Mouse (Mus musculus) spleen, adult 18-20 months (tissue): ENCODE data around the gene 2310039H08Rik.

Experiments
- DNase-seq, 2 experiments: peaks; one replicate each; pipeline ENCODE4 v3.0.0; 2022; ENCODE audit warnings: mixed read lengths in 2 of 2

2310039H08Rik gene

DNA sequence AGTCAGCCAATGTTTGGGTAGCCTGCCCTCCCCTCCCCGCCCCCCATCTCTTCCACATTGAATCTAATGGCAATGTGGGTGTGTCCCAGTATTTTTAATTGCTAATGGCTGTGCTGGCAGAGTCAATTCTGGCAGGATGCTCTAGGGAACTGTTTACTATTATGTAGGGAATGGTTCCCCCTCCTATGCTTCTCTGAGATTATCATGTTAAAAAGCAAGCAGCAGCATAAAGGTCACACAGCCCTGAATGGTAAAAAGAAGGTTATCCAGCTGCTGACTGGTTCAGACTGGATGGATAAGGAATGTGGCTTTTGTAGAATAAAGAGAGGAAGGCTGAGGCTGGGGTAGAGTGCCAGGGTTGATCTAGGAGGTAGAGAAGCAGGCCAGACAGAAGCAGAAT lies 40.0 kb downstream of the 2310039H08Rik start:
- no peak for DNase-seq

DNA sequence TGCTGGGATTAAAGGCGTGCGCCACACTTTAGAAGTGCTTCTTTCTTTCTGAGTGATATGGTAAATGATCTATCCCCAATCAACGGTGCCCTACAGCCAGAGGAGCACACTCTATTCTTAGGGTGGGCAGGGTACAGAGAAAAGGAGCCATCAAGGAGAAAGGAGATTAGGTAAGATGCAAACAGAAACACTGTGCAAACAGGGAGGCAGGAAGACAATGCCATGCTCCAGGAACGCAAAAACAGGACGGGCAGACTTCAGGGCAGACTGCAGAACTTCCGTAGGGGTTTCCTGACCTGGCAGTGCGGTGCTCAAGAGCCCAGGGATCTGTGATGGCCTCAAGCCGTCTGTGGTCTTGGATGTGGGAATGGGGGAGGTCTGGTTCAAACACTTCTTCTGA lies 41.2 kb downstream of the 2310039H08Rik start:
- no peak for DNase-seq

DNA sequence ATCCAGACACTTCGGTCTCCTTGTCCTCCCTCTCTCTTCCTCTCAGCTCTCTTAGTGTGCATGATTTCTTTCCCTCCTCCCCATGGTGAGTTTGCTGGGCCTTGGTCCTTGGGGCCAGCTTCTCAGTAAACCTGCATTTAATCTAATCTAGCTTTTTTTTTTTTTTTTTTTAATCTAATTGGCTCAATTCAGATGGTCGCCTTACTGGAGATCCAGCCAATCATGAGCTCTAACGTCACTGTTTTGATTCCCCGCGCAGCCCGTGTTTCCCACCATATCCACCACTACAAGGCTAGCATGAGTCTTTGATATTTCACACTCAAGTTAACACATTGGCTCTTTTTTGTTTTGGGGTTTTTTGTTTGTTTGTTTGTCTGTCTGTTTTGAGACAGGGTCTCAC lies 42.1 kb downstream of the 2310039H08Rik start:
- DNase-seq: no peak

DNA sequence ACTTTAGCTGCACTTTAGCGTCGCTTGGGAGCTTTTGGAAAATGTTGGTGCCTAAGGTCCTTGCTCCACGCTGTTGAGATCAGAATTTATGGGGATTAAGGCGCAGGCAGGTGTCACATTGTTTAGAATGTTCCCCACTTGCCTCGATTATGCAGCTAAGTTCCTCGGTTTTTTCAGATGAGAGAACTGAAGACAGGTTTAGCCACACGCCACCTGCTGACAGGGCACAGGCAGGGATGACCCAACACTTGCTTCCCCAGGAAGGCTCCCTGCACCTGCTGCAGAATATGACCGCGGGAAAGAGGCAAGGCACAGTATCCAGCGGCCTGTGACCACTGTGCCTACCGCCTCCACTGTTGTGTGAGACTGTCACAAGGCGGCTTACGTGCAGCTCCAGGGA lies 43.9 kb downstream of the 2310039H08Rik start:
- DNase-seq: no peak

DNA sequence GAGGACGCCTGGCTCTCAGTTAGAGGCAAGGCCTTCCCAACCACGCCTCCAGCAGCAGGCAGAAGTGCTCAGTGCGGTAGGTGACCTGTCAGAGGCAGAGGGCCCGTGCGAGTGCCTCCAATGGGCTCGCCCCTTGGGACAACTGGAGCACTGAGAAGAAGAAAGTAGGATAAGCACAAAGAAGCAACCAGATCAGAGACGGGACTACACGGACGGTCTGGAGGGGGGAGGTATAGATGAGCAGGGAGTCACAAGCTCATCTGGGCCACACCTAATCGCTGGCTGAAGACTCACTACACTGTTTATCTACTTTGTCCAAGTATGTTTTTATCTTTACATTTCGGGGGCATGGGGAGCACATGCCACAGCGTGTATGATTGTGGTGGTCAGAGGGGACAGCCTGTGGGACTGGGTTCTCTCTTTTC lies 45.3 kb downstream of the 2310039H08Rik start:
- DNase-seq: no peak

DNA sequence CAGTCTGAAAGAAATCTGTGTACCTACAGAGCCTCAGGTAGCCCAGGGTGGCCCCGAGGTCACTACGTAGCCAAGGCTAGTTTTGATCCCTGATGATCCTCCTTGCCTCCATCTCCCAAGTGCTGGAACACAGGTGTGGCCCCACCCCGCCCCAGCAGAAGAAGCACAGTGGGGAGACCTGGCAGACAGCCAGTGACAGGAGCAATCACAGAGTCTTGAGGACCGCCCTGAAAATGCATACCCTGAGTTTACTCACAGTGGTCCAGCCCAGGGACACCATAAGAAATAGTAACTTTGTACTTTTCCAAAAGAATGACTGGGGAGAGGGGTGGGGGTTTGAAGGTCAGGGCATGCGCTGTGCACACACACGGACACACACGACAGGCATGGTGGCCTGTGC lies 48.2 kb downstream of the 2310039H08Rik start:
- DNase-seq: no peak
